Mouse (Mus musculus): Measurements from ENCODE around the gene Med21. TPM values are rescaled to one million over a fixed set of nuclear protein-coding genes. Genes with fewer than 3 reads are reported as not detected.
A peak's percentile ranks its signal among the peaks of the same experiment; 100 is the strongest.

Med21 gene
- polyA plus RNA-seq, 1 experiment from 2014 or later, result 156 TPM

DNA sequence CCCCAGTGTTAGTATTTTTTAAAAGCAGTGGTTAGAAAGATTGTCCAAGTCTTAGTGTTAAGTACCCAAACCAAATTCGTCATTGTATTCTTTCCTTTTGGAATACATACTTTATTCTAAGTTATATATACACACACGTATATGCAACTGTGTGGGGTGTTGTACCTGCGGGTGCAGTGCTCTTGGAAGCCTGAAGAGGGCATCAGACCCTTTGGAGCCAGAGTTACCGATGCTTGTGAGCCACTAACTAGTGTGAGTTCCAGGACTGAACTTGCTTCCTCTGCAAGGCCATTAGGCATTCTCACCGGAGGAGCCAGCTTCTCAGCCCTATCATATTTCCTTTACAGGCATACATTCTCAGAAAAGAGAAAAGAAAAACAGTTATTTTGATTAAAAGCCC lies 20.3 kb downstream of the Med21 start:
- Histone ChIP-seq H3K4me2 (ENCODE audit: low read length) (no peak overlapping the region), H3K9me3 (ENCODE audit: control insufficient read depth, low read length) (no peaks in the 10 kb centered on the region), H3K4me1 (ENCODE audit: control insufficient read depth in 2 of 2, insufficient read depth in 2 of 2, low read length in 2 of 2) (peaks cover 11 to 13% of the 10 kb centered on the region in 2 experiments), H3K36me3 (ENCODE audit: control insufficient read depth, insufficient read depth, low read length) (no peaks in the 10 kb centered on the region), H3K27ac (replicated peaks in 1 of 2; ENCODE audit: control insufficient read depth in 1 of 2, insufficient read depth in 1 of 2, low read depth in 2 of 2, low read length in 2 of 2) (no peak overlapping the region), H3K9ac (ENCODE audit: low read length) (no peak overlapping the region), H3K4me3 (ENCODE audit: control insufficient read depth in 1 of 2, insufficient read depth in 1 of 2, low read depth in 1 of 2, low read length in 2 of 2) (no peak overlapping the region), H3K27me3 (ENCODE audit: control insufficient read depth, insufficient read depth, low read length) (no peaks in the 10 kb centered on the region)
- ATAC-seq (ENCODE audit: insufficient number of reproducible peaks, insufficient read depth, low FRiP score, low read depth), result no peak
- WGBS, result 46% methylated on average over 5 of the region's 5 CpGs

DNA sequence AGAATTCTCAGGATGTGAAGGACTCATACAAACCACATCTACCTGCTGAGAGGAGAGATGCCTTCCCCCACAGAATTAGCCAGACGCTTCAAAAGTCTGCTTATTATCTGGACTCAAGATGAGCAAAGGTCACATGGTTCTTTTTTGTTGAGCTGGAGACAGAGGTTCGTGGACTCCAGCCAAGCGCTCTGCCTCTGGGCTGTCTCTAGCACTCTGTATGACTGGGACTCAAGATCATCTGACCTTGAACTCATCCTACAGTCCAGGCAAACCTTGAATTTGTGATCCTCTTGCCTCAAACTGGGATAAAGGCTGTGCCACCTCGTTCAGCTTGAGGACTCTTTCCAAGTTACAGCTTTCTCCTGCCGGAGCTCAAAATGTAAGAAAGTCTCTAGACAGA lies 21.8 kb downstream of the Med21 start:
- no peak overlapping the region for H3K4me3 ChIP-seq (ENCODE audit: control insufficient read depth in 1 of 2, insufficient read depth in 1 of 2, low read depth in 1 of 2, low read length in 2 of 2)
- no peaks in the 10 kb centered on the region for H3K36me3 ChIP-seq (ENCODE audit: control insufficient read depth, insufficient read depth, low read length)
- WGBS, result 25% methylated on average over 5 of the region's 5 CpGs
- H3K4me1 ChIP-seq (ENCODE audit: control insufficient read depth in 2 of 2, insufficient read depth in 2 of 2, low read length in 2 of 2), result peaks cover 14 to 22% of the 10 kb centered on the region in 2 experiments
- H3K9me3 ChIP-seq (ENCODE audit: control insufficient read depth, low read length), result no peaks in the 10 kb centered on the region
- H3K27ac ChIP-seq (replicated peaks in 1 of 2; ENCODE audit: control insufficient read depth in 1 of 2, insufficient read depth in 1 of 2, low read depth in 2 of 2, low read length in 2 of 2), result peak overlapping the region; percentile 78 to 85
- peak overlapping the region; percentile 38; the same call in 1 of the 2 replicates for H3K9ac ChIP-seq (ENCODE audit: low read length)
- H3K4me2 ChIP-seq (ENCODE audit: low read length), result no peak overlapping the region
- no peak for ATAC-seq (ENCODE audit: insufficient number of reproducible peaks, insufficient read depth, low FRiP score, low read depth)
- no peaks in the 10 kb centered on the region for H3K27me3 ChIP-seq (ENCODE audit: control insufficient read depth, insufficient read depth, low read length)

DNA sequence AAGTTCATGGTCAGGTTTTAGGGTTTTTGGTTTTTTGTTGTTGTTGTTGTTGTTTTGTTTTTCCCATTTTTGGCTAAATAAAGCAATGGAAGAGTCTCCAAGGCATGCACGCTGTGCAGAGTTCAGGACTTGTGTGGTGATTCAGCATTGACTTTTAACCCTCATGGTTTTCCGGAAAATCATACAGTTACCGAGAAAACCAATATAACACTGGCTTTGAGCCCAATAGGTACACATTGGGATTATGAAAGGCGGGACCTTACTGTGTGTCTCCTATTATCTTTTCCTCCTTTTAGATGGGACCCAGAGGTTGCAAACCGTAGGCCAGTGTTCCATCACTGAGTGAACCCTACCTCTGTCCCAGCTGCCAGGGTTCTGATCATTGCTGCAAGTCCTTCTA lies 22.6 kb downstream of the Med21 start:
- Histone ChIP-seq H3K4me3 (ENCODE audit: control insufficient read depth in 1 of 2, insufficient read depth in 1 of 2, low read depth in 1 of 2, low read length in 2 of 2) (no peak overlapping the region), H3K9ac (ENCODE audit: low read length) (no peak overlapping the region), H3K4me1 (ENCODE audit: control insufficient read depth in 2 of 2, insufficient read depth in 2 of 2, low read length in 2 of 2) (peaks cover 18 to 27% of the 10 kb centered on the region in 2 experiments), H3K27me3 (ENCODE audit: control insufficient read depth, insufficient read depth, low read length) (no peaks in the 10 kb centered on the region), H3K9me3 (ENCODE audit: control insufficient read depth, low read length) (no peaks in the 10 kb centered on the region), H3K27ac (replicated peaks in 1 of 2; ENCODE audit: control insufficient read depth in 1 of 2, insufficient read depth in 1 of 2, low read depth in 2 of 2, low read length in 2 of 2) (peak overlapping the region; percentile 78 to 85), H3K4me2 (ENCODE audit: low read length) (no peak overlapping the region), H3K36me3 (ENCODE audit: control insufficient read depth, insufficient read depth, low read length) (no peaks in the 10 kb centered on the region)
- WGBS, result 93% methylated on average over 5 of the region's 5 CpGs
- ATAC-seq (ENCODE audit: insufficient number of reproducible peaks, insufficient read depth, low FRiP score, low read depth), result no peak

DNA sequence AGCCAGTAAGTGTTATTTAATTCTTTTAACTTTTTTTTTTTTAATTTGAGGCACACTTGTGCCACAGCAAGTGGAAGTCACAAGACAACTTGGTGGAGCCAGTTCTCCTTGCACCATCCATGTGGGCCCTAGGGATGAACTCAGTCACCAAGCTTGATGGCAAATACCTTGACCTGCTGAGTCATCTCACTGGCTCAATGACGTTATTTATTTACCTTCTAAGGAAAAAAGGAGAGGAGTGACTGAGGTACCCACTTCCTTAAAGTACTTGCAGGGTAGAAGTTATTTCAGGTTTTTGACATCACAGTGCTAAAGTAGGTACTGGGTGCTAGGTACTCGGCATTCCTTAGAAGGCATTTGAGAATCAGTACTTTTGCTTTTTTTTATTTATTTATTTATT lies 23.1 kb downstream of the Med21 start:
- Histone ChIP-seq H3K4me1 (ENCODE audit: control insufficient read depth in 2 of 2, insufficient read depth in 2 of 2, low read length in 2 of 2) (peaks cover 18 to 27% of the 10 kb centered on the region in 2 experiments), H3K9me3 (ENCODE audit: control insufficient read depth, low read length) (peaks cover 4% of the 10 kb centered on the region; the same call in 1 of the 2 replicates), H3K9ac (ENCODE audit: low read length) (no peak overlapping the region), H3K27me3 (ENCODE audit: control insufficient read depth, insufficient read depth, low read length) (no peaks in the 10 kb centered on the region), H3K4me2 (ENCODE audit: low read length) (no peak overlapping the region), H3K27ac (replicated peaks in 1 of 2; ENCODE audit: control insufficient read depth in 1 of 2, insufficient read depth in 1 of 2, low read depth in 2 of 2, low read length in 2 of 2) (no peak overlapping the region), H3K36me3 (ENCODE audit: control insufficient read depth, insufficient read depth, low read length) (no peaks in the 10 kb centered on the region), H3K4me3 (ENCODE audit: control insufficient read depth in 1 of 2, insufficient read depth in 1 of 2, low read depth in 1 of 2, low read length in 2 of 2) (no peak overlapping the region)
- no peak for ATAC-seq (ENCODE audit: insufficient number of reproducible peaks, insufficient read depth, low FRiP score, low read depth)
- WGBS, result 73% methylated on average over 2 of the region's 2 CpGs

DNA sequence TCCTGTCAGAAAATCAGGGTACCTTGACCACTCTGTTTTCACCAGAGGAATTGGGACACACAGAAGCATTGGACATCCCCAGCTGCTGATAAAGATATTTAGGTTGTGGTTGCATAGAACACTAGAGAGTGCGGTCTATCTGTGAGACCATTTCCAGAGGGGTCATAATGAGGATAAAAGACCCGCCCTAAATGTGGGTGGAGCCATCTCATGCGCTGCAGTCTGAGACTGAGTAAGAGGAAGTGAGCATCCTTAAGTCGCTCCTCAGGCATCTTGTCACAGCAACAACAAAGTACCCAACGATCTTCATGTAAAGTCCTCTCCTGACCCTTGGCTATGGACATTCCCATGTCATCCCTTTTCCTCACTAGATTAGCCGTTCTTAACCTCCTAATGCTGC lies 24.5 kb downstream of the Med21 start:
- Histone ChIP-seq H3K36me3 (ENCODE audit: control insufficient read depth, insufficient read depth, low read length) (no peaks in the 10 kb centered on the region), H3K27ac (replicated peaks in 1 of 2; ENCODE audit: control insufficient read depth in 1 of 2, insufficient read depth in 1 of 2, low read depth in 2 of 2, low read length in 2 of 2) (no peak overlapping the region), H3K27me3 (ENCODE audit: control insufficient read depth, insufficient read depth, low read length) (no peaks in the 10 kb centered on the region), H3K9ac (ENCODE audit: low read length) (no peak overlapping the region), H3K9me3 (ENCODE audit: control insufficient read depth, low read length) (peaks cover 7% of the 10 kb centered on the region; the same call in 1 of the 2 replicates), H3K4me3 (ENCODE audit: control insufficient read depth in 1 of 2, insufficient read depth in 1 of 2, low read depth in 1 of 2, low read length in 2 of 2) (no peak overlapping the region), H3K4me1 (ENCODE audit: control insufficient read depth in 2 of 2, insufficient read depth in 2 of 2, low read length in 2 of 2) (peaks cover 21 to 34% of the 10 kb centered on the region in 2 experiments), H3K4me2 (ENCODE audit: low read length) (no peak overlapping the region)
- WGBS, result 74% methylated on average over 6 of the region's 6 CpGs
- ATAC-seq (ENCODE audit: insufficient number of reproducible peaks, insufficient read depth, low FRiP score, low read depth), result no peak

DNA sequence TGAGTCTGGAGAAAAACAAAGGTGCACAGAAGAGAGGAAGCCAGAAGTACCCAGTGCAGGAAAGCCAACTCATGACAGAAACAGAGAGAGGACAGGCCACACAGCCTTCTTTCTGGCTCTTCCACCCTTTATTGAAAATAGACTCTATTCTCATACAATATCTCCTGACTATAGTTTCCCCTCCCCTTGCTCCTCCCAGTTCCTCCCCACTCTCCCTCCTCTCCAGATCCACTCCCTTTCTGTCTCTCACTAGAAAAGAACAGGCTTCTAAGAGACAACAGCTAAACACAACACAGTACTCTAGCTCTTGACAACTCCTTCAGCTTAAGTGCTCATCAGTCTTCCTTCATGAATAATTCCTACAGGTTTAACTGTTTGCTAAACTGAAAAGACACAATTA lies 26.3 kb downstream of the Med21 start:
- no peak overlapping the region for H3K9ac ChIP-seq (ENCODE audit: low read length)
- peaks cover 7% of the 10 kb centered on the region; the same call in 1 of the 2 replicates for H3K9me3 ChIP-seq (ENCODE audit: control insufficient read depth, low read length)
- H3K27ac ChIP-seq (replicated peaks in 1 of 2; ENCODE audit: control insufficient read depth in 1 of 2, insufficient read depth in 1 of 2, low read depth in 2 of 2, low read length in 2 of 2), result peak overlapping the region; percentile 36 to 73
- no peak overlapping the region for H3K4me3 ChIP-seq (ENCODE audit: control insufficient read depth in 1 of 2, insufficient read depth in 1 of 2, low read depth in 1 of 2, low read length in 2 of 2)
- no peaks in the 10 kb centered on the region for H3K36me3 ChIP-seq (ENCODE audit: control insufficient read depth, insufficient read depth, low read length)
- no peak overlapping the region for H3K4me2 ChIP-seq (ENCODE audit: low read length)
- no peaks in the 10 kb centered on the region for H3K27me3 ChIP-seq (ENCODE audit: control insufficient read depth, insufficient read depth, low read length)
- H3K4me1 ChIP-seq (ENCODE audit: control insufficient read depth in 2 of 2, insufficient read depth in 2 of 2, low read length in 2 of 2), result peaks cover 25 to 43% of the 10 kb centered on the region in 2 experiments
- ATAC-seq (ENCODE audit: insufficient number of reproducible peaks, insufficient read depth, low FRiP score, low read depth), result no peak

DNA sequence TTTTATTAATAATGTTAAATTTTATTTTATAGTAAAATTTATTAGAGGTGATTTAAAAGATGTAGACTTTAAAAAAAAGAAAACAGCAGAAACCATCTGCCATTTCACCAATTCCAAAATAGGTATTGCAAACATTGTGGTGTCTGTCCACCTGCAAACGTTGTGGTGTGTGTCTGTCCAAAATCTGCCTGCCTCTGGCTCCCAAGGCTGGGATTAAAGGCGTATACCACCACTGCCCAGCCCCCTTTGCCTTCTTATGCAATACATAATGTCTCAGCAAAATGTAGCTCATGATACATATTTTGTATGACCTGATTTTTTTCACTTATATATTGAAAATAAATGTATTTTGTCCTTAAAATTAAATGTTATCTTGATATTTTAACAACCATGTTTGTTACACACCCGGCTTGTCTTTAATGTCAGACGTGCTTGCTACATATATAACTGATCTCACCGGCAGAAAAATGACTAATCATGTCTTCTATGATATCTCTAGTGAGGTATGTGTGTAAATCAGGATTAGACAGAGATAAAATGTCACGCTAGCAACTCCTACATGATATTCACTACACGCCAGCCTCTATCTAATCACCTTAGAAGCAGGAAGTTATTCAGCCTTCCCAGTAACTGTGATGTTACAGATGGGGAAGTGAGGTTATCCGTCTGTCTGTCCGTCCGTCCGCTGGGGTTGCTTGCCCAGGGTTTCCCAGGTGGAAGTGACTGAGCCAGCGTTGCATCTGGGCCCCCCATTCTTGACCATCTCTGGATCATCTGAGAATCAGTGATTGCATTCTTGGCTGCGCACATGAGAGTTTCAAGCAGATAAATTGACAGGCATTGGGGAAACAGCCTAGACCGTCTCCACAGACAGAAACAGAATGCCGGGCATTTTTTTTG lies 28.9 kb downstream of the Med21 start:
- Histone ChIP-seq H3K9me3 (ENCODE audit: control insufficient read depth, low read length) (peaks cover 7% of the 10 kb centered on the region; the same call in 1 of the 2 replicates), H3K4me2 (ENCODE audit: low read length) (peak overlapping the region; percentile 48), H3K4me1 (ENCODE audit: control insufficient read depth in 2 of 2, insufficient read depth in 2 of 2, low read length in 2 of 2) (peaks cover 34 to 56% of the 10 kb centered on the region in 2 experiments), H3K9ac (ENCODE audit: low read length) (peak overlapping the region; percentile 45; the same call in 1 of the 2 replicates), H3K36me3 (ENCODE audit: control insufficient read depth, insufficient read depth, low read length) (no peaks in the 10 kb centered on the region), H3K27ac (replicated peaks in 1 of 2; ENCODE audit: control insufficient read depth in 1 of 2, insufficient read depth in 1 of 2, low read depth in 2 of 2, low read length in 2 of 2) (peak overlapping the region; percentile 79 to 88), H3K27me3 (ENCODE audit: control insufficient read depth, insufficient read depth, low read length) (no peaks in the 10 kb centered on the region), H3K4me3 (ENCODE audit: control insufficient read depth in 1 of 2, insufficient read depth in 1 of 2, low read depth in 1 of 2, low read length in 2 of 2) (no peak overlapping the region)
- no peak for ATAC-seq (ENCODE audit: insufficient number of reproducible peaks, insufficient read depth, low FRiP score, low read depth)
- WGBS, result 18% methylated on average over 15 of the region's 15 CpGs

All from heart, embryonic 14.5 days (tissue).